ENCODE assay signal across 8 mouse cellular contexts in genomic region chr7:110773204-110774002, GRCm38 (mm10). TPM values are rescaled to one million over a fixed set of nuclear protein-coding genes. Genes with fewer than 3 reads are reported as not detected.
DNase-seq lines count a peak whose midpoint lies in the region; ATAC-seq and TF ChIP-seq lines count a peak whose summit lies in the region.

No protein-coding gene starts in this region.

- no peak overlapping the region for H3K9ac ChIP-seq in kidney, embryonic 15.5 days
- H3K9ac ChIP-seq in liver, embryonic 14.5 days (replicated peaks) = peak overlapping the region; percentile 98

- H3K27ac ChIP-seq in kidney, embryonic 15.5 days = peak overlapping the region; percentile 77
- peak overlapping the region; percentile 92 for H3K27ac ChIP-seq in liver, embryonic 14.5 days

- TF ChIP-seq EP300 in liver, embryonic 14.5 days (IDR thresholded peaks at IDR 0.05; ENCODE audit: low read depth) = no peak

- no peaks in the 10 kb centered on the region for H3K36me3 ChIP-seq in kidney, embryonic 15.5 days
- H3K36me3 ChIP-seq in liver, embryonic 14.5 days (replicated peaks; ENCODE audit: control insufficient read depth, insufficient read depth, low read depth) = peaks cover 9% of the 10 kb centered on the region

- H3K4me2 ChIP-seq in kidney, embryonic 15.5 days = peak overlapping the region; percentile 24
- peak overlapping the region; percentile 93 for H3K4me2 ChIP-seq in liver, embryonic 14.5 days (ENCODE audit: low read depth)

- no peak for TF ChIP-seq CTCF in liver, embryonic 14.5 days (IDR thresholded peaks at IDR 0.05; ENCODE audit: low read depth)

- 33% methylated on average over 14 of the region's 14 CpGs for WGBS in kidney, embryonic 15.5 days
- 4% methylated on average over 14 of the region's 14 CpGs for WGBS in liver, embryonic 14.5 days (ENCODE audit: insufficient replicate concordance)

- DNase-seq in urinary bladder, postnatal 14 days (ENCODE audit: low spot score) = peak; percentile 66
- DNase-seq in urinary bladder, postnatal 10 days (ENCODE audit: low spot score) = no peak
- peak; percentile 34 to 45 for DNase-seq in cerebellum, postnatal 36 days
- peak; percentile 70 for DNase-seq in heart, adult 8-10 months (ENCODE audit: low spot score)
- DNase-seq in liver, embryonic 14.5 days (ENCODE audit: low read depth in 3 of 3, low spot score in 3 of 3) = peak in 1 of 3 experiments; percentile 63
- peak; percentile 81 for DNase-seq in right cerebral cortex, postnatal 10 days (ENCODE audit: low spot score in 2 of 2)
- DNase-seq in urinary bladder, adult 2 months (ENCODE audit: low spot score) = no peak

- no peak overlapping the region; the same call in 1 of the 2 replicates for H3K4me3 ChIP-seq in kidney, embryonic 15.5 days (replicated peaks)
- peak overlapping the region; percentile 80 to 89 for H3K4me3 ChIP-seq in liver, embryonic 14.5 days (ENCODE audit: insufficient read depth in 1 of 2, low read depth in 2 of 2, low read length in 2 of 2)

- peaks cover 7% of the 10 kb centered on the region for H3K27me3 ChIP-seq in kidney, embryonic 15.5 days
- H3K27me3 ChIP-seq in liver, embryonic 14.5 days (ENCODE audit: control insufficient read depth, insufficient read depth, low read length) = peaks cover 2% of the 10 kb centered on the region; the same call in 1 of the 2 replicates

- no peak for ATAC-seq in kidney, embryonic 15.5 days (replicated peaks; ENCODE audit: low FRiP score)
- peak; percentile 62 for ATAC-seq in liver, embryonic 14.5 days (ENCODE audit: insufficient read depth)

- peaks cover 48% of the 10 kb centered on the region for H3K4me1 ChIP-seq in kidney, embryonic 15.5 days
- peaks cover 79 to 80% of the 10 kb centered on the region in 2 experiments for H3K4me1 ChIP-seq in liver, embryonic 14.5 days (replicated peaks; ENCODE audit: control insufficient read depth in 2 of 2, insufficient read depth in 2 of 2, low read length in 1 of 2)

- H3K9me3 ChIP-seq in kidney, embryonic 15.5 days (replicated peaks) = no peaks in the 10 kb centered on the region
- H3K9me3 ChIP-seq in liver, embryonic 14.5 days (ENCODE audit: control insufficient read depth, low read length) = no peaks in the 10 kb centered on the region

RNA-seq across cellular contexts. Expression of gene Ampd3, which starts 5.4 kb away (rescaled TPM):
- 10 to 100 TPM; 28.4 to 42.8 (median 34.3) TPM for total RNA-seq in heart, adult 8-10 months (2022)
- polyA plus RNA-seq in kidney, embryonic 15.5 days (2015; fragmentation: Nextera tagmentation; extraction: Ambion mirVana) = 7.1 and 9.8 TPM in 2 replicates
- 19.4 and 21.9 TPM in 2 replicates for polyA plus RNA-seq in liver, embryonic 14.5 days (2012; rRNA removed)
- polyA plus RNA-seq in liver, embryonic 14.5 days (2014; fragmentation: Nextera tagmentation; extraction: Ambion mirVana) = 28.6 and 32.9 TPM in 2 replicates
- 19.2 and 19.9 TPM in 2 replicates for polyA plus RNA-seq in urinary bladder, adult 2 months (2012; rRNA removed)

Comparison
In these comparisons a context has a peak if more than half of its experiments do, and no peak if none do; other contexts are left out.
1. DNase-seq: peak in urinary bladder, postnatal 14 days (single experiment), cerebellum, postnatal 36 days (2 of 2), heart, adult 8-10 months (single experiment) and right cerebral cortex, postnatal 10 days (2 of 2); none in urinary bladder, postnatal 10 days (single experiment) and urinary bladder, adult 2 months (single experiment).